Mouse (Mus musculus): ENCODE measurements around the gene Edar. TPM values are rescaled to one million over a fixed set of nuclear protein-coding genes. Genes with fewer than 3 reads are reported as not detected.

The Edar gene
- polyA plus RNA-seq, 1 experiment from 2014 or later = 3.0 TPM

GRCm38 (mm10) chr10:58619266-58619665 lies 56.2 kb downstream of the Edar start:
- no peaks in the 10 kb centered on the region for H3K9me3 ChIP-seq (ENCODE audit: control insufficient read depth, low read length)
- no peak for ATAC-seq (ENCODE audit: insufficient number of reproducible peaks, low FRiP score, low TSS enrichment, low read depth)
- WGBS = 94% methylated on average over 4 of the region's 4 CpGs
- H3K27ac ChIP-seq (replicated peaks; ENCODE audit: low read depth, low read length) = no peak overlapping the region
- no peak overlapping the region for H3K4me3 ChIP-seq (ENCODE audit: low read depth, low read length)
- H3K4me1 ChIP-seq (ENCODE audit: control insufficient read depth, insufficient read depth, low read length) = no peaks in the 10 kb centered on the region
- no peaks in the 10 kb centered on the region for H3K36me3 ChIP-seq (ENCODE audit: control insufficient read depth, insufficient read depth, low read length)
- H3K27me3 ChIP-seq (ENCODE audit: control insufficient read depth, insufficient read depth, low read length) = no peaks in the 10 kb centered on the region
- no peak overlapping the region for H3K9ac ChIP-seq (ENCODE audit: low read length)
- H3K4me2 ChIP-seq (ENCODE audit: low read depth, severe bottlenecking) = no peak overlapping the region
- no peak for DNase-seq (ENCODE audit: low spot score)

GRCm38 (mm10) chr10:58618501-58619216 lies 56.8 kb downstream of the Edar start:
- 93% methylated on average over 17 of the region's 17 CpGs for WGBS
- Histone ChIP-seq H3K9me3 (ENCODE audit: control insufficient read depth, low read length) (no peaks in the 10 kb centered on the region), H3K9ac (ENCODE audit: low read length) (no peak overlapping the region), H3K27ac (replicated peaks; ENCODE audit: low read depth, low read length) (no peak overlapping the region), H3K4me1 (ENCODE audit: control insufficient read depth, insufficient read depth, low read length) (no peaks in the 10 kb centered on the region), H3K36me3 (ENCODE audit: control insufficient read depth, insufficient read depth, low read length) (no peaks in the 10 kb centered on the region), H3K4me3 (ENCODE audit: low read depth, low read length) (no peak overlapping the region), H3K4me2 (ENCODE audit: low read depth, severe bottlenecking) (no peak overlapping the region), H3K27me3 (ENCODE audit: control insufficient read depth, insufficient read depth, low read length) (no peaks in the 10 kb centered on the region)
- DNase-seq (ENCODE audit: low spot score) (no peak), ATAC-seq (ENCODE audit: insufficient number of reproducible peaks, low FRiP score, low TSS enrichment, low read depth) (no peak)

- H3K9me3 ChIP-seq (ENCODE audit: control insufficient read depth, low read length) = no peaks in the 10 kb centered on the region
- H3K4me2 ChIP-seq (ENCODE audit: low read depth, severe bottlenecking) = no peak overlapping the region
- no peaks in the 10 kb centered on the region for H3K36me3 ChIP-seq (ENCODE audit: control insufficient read depth, insufficient read depth, low read length)
- ATAC-seq (ENCODE audit: insufficient number of reproducible peaks, low FRiP score, low TSS enrichment, low read depth) (no peak), DNase-seq (ENCODE audit: low spot score) (no peak)
- H3K27ac ChIP-seq (replicated peaks; ENCODE audit: low read depth, low read length) = no peak overlapping the region
- H3K27me3 ChIP-seq (ENCODE audit: control insufficient read depth, insufficient read depth, low read length) = no peaks in the 10 kb centered on the region
- H3K4me1 ChIP-seq (ENCODE audit: control insufficient read depth, insufficient read depth, low read length) = no peaks in the 10 kb centered on the region
- 83% methylated on average over 5 of the region's 5 CpGs for WGBS
- H3K4me3 ChIP-seq (ENCODE audit: low read depth, low read length) = no peak overlapping the region
- H3K9ac ChIP-seq (ENCODE audit: low read length) = no peak overlapping the region
These were observed 58.9 kb downstream of the Edar start for GRCm38 (mm10) chr10:58616565-58616964.

- DNase-seq (ENCODE audit: low spot score) = no peak
- ATAC-seq (ENCODE audit: insufficient number of reproducible peaks, low FRiP score, low TSS enrichment, low read depth) = no peak
- no peak overlapping the region for H3K4me2 ChIP-seq (ENCODE audit: low read depth, severe bottlenecking)
- H3K9me3 ChIP-seq (ENCODE audit: control insufficient read depth, low read length) = no peaks in the 10 kb centered on the region
- H3K27ac ChIP-seq (replicated peaks; ENCODE audit: low read depth, low read length) = no peak overlapping the region
- no peaks in the 10 kb centered on the region for H3K27me3 ChIP-seq (ENCODE audit: control insufficient read depth, insufficient read depth, low read length)
- no peak overlapping the region for H3K9ac ChIP-seq (ENCODE audit: low read length)
- no peak overlapping the region for H3K4me3 ChIP-seq (ENCODE audit: low read depth, low read length)
- no peaks in the 10 kb centered on the region for H3K4me1 ChIP-seq (ENCODE audit: control insufficient read depth, insufficient read depth, low read length)
- H3K36me3 ChIP-seq (ENCODE audit: control insufficient read depth, insufficient read depth, low read length) = no peaks in the 10 kb centered on the region
- 94% methylated on average over 6 of the region's 6 CpGs for WGBS
These were observed 60.9 kb downstream of the Edar start for GRCm38 (mm10) chr10:58614601-58615000.

- Histone ChIP-seq H3K4me2 (ENCODE audit: low read depth, severe bottlenecking) (no peak overlapping the region), H3K27ac (replicated peaks; ENCODE audit: low read depth, low read length) (no peak overlapping the region), H3K9me3 (ENCODE audit: control insufficient read depth, low read length) (no peaks in the 10 kb centered on the region), H3K27me3 (ENCODE audit: control insufficient read depth, insufficient read depth, low read length) (no peaks in the 10 kb centered on the region), H3K4me1 (ENCODE audit: control insufficient read depth, insufficient read depth, low read length) (no peaks in the 10 kb centered on the region), H3K4me3 (ENCODE audit: low read depth, low read length) (no peak overlapping the region), H3K9ac (ENCODE audit: low read length) (no peak overlapping the region), H3K36me3 (ENCODE audit: control insufficient read depth, insufficient read depth, low read length) (no peaks in the 10 kb centered on the region)
- ATAC-seq (ENCODE audit: insufficient number of reproducible peaks, low FRiP score, low TSS enrichment, low read depth) = no peak
- WGBS = 88% methylated on average over 7 of the region's 7 CpGs
- DNase-seq (ENCODE audit: low spot score) = no peak
These were observed 64.8 kb downstream of the Edar start for GRCm38 (mm10) chr10:58610484-58611261.

GRCm38 (mm10) chr10:58608858-58609257 lies 66.6 kb downstream of the Edar start:
- ATAC-seq (ENCODE audit: insufficient number of reproducible peaks, low FRiP score, low TSS enrichment, low read depth) (no peak), DNase-seq (ENCODE audit: low spot score) (no peak)
- no peaks in the 10 kb centered on the region for H3K36me3 ChIP-seq (ENCODE audit: control insufficient read depth, insufficient read depth, low read length)
- no peak overlapping the region for H3K4me2 ChIP-seq (ENCODE audit: low read depth, severe bottlenecking)
- no peak overlapping the region for H3K27ac ChIP-seq (replicated peaks; ENCODE audit: low read depth, low read length)
- no peak overlapping the region for H3K4me3 ChIP-seq (ENCODE audit: low read depth, low read length)
- 91% methylated on average over 3 of the region's 3 CpGs for WGBS
- no peak overlapping the region for H3K9ac ChIP-seq (ENCODE audit: low read length)
- no peaks in the 10 kb centered on the region for H3K4me1 ChIP-seq (ENCODE audit: control insufficient read depth, insufficient read depth, low read length)
- no peaks in the 10 kb centered on the region for H3K27me3 ChIP-seq (ENCODE audit: control insufficient read depth, insufficient read depth, low read length)
- no peaks in the 10 kb centered on the region for H3K9me3 ChIP-seq (ENCODE audit: control insufficient read depth, low read length)

- no peaks in the 10 kb centered on the region for H3K9me3 ChIP-seq (ENCODE audit: control insufficient read depth, low read length)
- ATAC-seq (ENCODE audit: insufficient number of reproducible peaks, low FRiP score, low TSS enrichment, low read depth) = no peak
- H3K36me3 ChIP-seq (ENCODE audit: control insufficient read depth, insufficient read depth, low read length) = no peaks in the 10 kb centered on the region
- WGBS = 82% methylated on average over 3 of the region's 3 CpGs
- no peak overlapping the region for H3K9ac ChIP-seq (ENCODE audit: low read length)
- no peak overlapping the region for H3K4me3 ChIP-seq (ENCODE audit: low read depth, low read length)
- no peak overlapping the region for H3K27ac ChIP-seq (replicated peaks; ENCODE audit: low read depth, low read length)
- H3K27me3 ChIP-seq (ENCODE audit: control insufficient read depth, insufficient read depth, low read length) = no peaks in the 10 kb centered on the region
- 0 out of 2 replicates have a peak, but pooled peaks cover 3% of the 10 kb centered on the region for H3K4me1 ChIP-seq (ENCODE audit: control insufficient read depth, insufficient read depth, low read length)
- no peak for DNase-seq (ENCODE audit: low spot score)
- H3K4me2 ChIP-seq (ENCODE audit: low read depth, severe bottlenecking) = no peak overlapping the region
These were observed 69.1 kb downstream of the Edar start for GRCm38 (mm10) chr10:58606356-58606755.

GRCm38 (mm10) chr10:58604779-58605178 lies 70.7 kb downstream of the Edar start:
- H3K27ac ChIP-seq (replicated peaks; ENCODE audit: low read depth, low read length) = no peak overlapping the region
- no peaks in the 10 kb centered on the region for H3K27me3 ChIP-seq (ENCODE audit: control insufficient read depth, insufficient read depth, low read length)
- H3K36me3 ChIP-seq (ENCODE audit: control insufficient read depth, insufficient read depth, low read length) = no peaks in the 10 kb centered on the region
- ATAC-seq (ENCODE audit: insufficient number of reproducible peaks, low FRiP score, low TSS enrichment, low read depth) (no peak), DNase-seq (ENCODE audit: low spot score) (no peak)
- H3K4me3 ChIP-seq (ENCODE audit: low read depth, low read length) = no peak overlapping the region
- no peak overlapping the region for H3K4me2 ChIP-seq (ENCODE audit: low read depth, severe bottlenecking)
- WGBS = 84% methylated on average over 2 of the region's 2 CpGs
- H3K9ac ChIP-seq (ENCODE audit: low read length) = no peak overlapping the region
- H3K4me1 ChIP-seq (ENCODE audit: control insufficient read depth, insufficient read depth, low read length) = peaks cover 3% of the 10 kb centered on the region; the same call in 1 of the 2 replicates
- H3K9me3 ChIP-seq (ENCODE audit: control insufficient read depth, low read length) = no peaks in the 10 kb centered on the region

Measured in limb, embryonic 11.5 days (tissue).